Mouse (Mus musculus) thymus, postnatal 25 days (tissue): ENCODE measurements around the gene Cts8.

ENCODE experiments used
- DNase-seq: peaks from one replicate; pipeline ENCODE4 v3.0.0; 2022

Cts8 gene

DNA sequence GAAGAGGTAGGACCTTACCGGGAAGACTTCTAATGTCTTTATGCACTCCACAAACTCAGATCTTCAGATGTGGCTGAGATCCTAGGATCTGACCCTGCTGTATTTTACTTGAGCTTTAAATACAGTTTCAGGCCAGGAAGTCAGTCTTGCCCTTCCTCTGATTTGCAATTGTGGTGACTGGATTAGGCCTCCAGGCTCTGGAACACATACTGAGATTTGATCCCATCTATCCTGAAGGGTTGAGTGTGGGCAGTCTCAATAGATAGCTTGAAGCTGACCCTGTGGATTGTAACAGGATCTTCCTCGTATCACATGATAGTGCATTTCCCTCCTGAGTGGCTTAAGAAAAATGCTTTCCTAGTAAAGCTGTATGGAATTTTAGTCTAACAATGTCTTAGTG is at the start of gene Cts8:
TSS of gene Cts8 (minus strand) at position 101 of the 400 bp plus-strand sequence.
- no peak for DNase-seq

DNA sequence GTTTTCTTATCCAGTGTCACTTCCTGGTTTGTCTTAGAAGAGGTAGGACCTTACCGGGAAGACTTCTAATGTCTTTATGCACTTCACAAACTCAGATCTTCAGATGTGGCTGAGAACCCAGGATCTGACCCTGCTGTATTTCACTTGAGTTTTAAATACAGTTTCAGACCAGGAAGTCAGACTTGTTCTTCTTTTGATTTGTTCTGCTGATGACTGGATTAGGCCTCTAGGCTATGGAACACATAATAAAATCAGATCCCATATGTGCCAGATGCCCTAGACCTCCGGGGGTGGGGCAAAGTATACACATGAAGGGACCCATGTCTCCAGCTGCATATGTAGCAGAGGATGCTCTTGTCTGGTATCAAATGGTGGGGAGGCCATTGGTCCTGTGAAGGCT is 33.6 kb upstream of the Cts8 start, which contains the start of gene Gm49398:
TSS of gene Gm49398 (minus strand) at position 101 of the 400 bp plus-strand sequence.
- DNase-seq, result no peak

DNA sequence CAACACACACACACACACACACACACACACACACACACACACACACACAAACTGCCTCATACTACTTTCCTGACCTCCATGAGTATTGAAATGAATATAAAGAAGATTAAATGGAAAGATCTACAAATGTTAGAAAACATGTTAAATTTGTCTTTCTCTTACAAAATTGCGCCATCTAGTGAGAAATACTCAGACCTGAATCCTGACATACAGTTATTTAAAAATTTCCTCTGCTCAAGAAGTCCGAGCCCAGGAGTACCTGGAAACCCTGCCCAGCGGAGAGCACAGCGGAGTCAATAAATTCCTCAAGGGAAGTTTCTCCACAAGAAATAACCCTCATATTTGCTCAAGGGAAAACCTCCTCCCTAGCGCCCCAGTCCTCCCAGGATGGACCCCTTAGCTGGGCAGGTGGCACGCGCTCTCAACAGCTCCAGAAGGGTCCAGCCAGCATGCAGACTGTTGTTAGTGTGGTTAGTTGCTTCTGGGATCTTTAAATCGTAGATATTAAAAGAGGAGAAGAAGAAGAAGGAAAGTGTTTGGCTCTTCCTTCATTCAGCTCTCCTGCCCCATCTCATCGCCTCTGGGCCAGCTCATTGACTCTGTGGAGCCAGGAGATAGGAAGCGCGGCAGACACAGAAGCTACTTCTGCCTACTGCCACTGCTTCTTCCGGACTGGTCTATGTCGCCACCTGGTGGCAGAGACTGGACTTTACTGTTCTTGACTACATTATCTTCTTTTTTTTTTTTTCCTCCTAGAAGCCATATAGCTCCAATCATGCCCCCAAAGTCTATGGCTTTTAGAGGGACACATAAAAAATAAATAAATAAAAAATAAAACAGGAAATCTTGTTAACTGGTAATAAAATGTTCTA is 13.8 kb downstream of the Cts8 start:
- DNase-seq, result peak; percentile 57

DNA sequence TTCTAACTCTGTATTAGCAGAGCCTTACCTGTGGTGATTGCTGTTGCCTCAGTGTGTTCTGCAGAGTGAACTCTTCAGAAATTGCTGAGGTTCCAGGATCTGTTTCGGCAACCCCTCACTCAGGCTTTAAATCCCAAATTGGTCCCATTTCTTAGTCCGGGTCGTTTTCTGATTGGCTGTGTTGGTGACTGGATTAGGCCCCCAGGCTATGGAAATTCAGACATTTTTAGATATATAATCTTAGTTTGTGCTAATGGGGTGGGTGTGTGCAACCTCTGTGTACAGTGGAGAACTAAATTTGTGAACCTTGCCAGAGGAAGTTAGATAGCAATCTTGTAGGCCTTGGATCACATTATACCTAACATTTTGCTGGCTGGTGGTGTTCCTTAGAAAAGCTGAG is 51.8 kb downstream of the Cts8 start, which contains the start of gene Cts6:
TSS of gene Cts6 (minus strand) at position 101 of the 400 bp plus-strand sequence.
- DNase-seq, result no peak
